Mouse (Mus musculus) B cell, adult 2 months (primary cell): Measurements from ENCODE around the gene Mterf4.

Experiments
- DNase-seq, 2 experiments: peaks; one replicate each; pipeline ENCODE4 v3.0.0; 2022

Gene Mterf4

GRCm38 (mm10) chr1:93257560-93257959, 48.2 kb downstream of the Mterf4 start:
- DNase-seq: no peak

GRCm38 (mm10) chr1:93255761-93256160, 50.0 kb downstream of the Mterf4 start:
- DNase-seq: no peak

GRCm38 (mm10) chr1:93252586-93252985, 53.1 kb downstream of the Mterf4 start:
- no peak for DNase-seq
